Mouse (Mus musculus) inflammation-experienced regulatory T-cells (primary cell): ENCODE data around the gene Olfr714. TPM values are rescaled to one million over a fixed set of nuclear protein-coding genes. Genes with fewer than 3 reads are reported as not detected.

Experiments used
- polyA plus RNA-seq, 2 experiments: library from polyadenylated mRNA; unstranded; fragments of 100-300 nt; shearing (Covaris generic); gene quantifications; one replicate each; pipeline ENCODE4 v1.2.1; 2017

Olfr714 gene
- not detected for polyA plus RNA-seq

GRCm38 (mm10) chr7:107070681-107071080, at the start of gene Olfr714:
Gene Olfr714 (plus strand): TSS chr7:107070981.

GRCm38 (mm10) chr7:107030874-107031273, 39.9 kb upstream of the Olfr714 start, which contains the start of gene Olfr713:
Gene Olfr713 (plus strand): TSS chr7:107031174.

GRCm38 (mm10) chr7:107092920-107093319, 22.1 kb downstream of the Olfr714 start, which contains the start of gene Olfr17:
Gene Olfr17 (plus strand): TSS chr7:107093220.

GRCm38 (mm10) chr7:107110269-107110668, 39.5 kb downstream of the Olfr714 start, which contains the start of gene Olfr715b:
Gene Olfr715b (minus strand): TSS chr7:107110369.

Other genes starting within 250 kb of the Olfr714 start
- not detected for gene Olfr702, start 237.1 kb upstream of the Olfr714 start, polyA plus RNA-seq
- gene Olfr703, start 227.6 kb upstream of the Olfr714 start, polyA plus RNA-seq: not detected
- not detected for gene Olfr704, start 207.8 kb upstream of the Olfr714 start, polyA plus RNA-seq
- not detected for gene Olfr705, start 194.1 kb upstream of the Olfr714 start, polyA plus RNA-seq
- under 1 TPM in 1 of 2 experiments, not detected in 1; 0.19 TPM for gene Olfr706, start 182.8 kb upstream of the Olfr714 start, polyA plus RNA-seq
- under 1 TPM in 1 of 2 experiments, not detected in 1; 0.55 TPM for gene Olfr707, start 169.7 kb upstream of the Olfr714 start, polyA plus RNA-seq
- not detected for gene Olfr1532-ps1, start 163.0 kb upstream of the Olfr714 start, polyA plus RNA-seq
- under 1 TPM; 0.05 to 0.88 TPM for gene Olfr709-ps1, start 138.8 kb upstream of the Olfr714 start, polyA plus RNA-seq
- not detected for gene Olfr710, start 122.7 kb upstream of the Olfr714 start, polyA plus RNA-seq
- gene Olfr6, start 107.0 kb upstream of the Olfr714 start, polyA plus RNA-seq: under 1 TPM in 1 of 2 experiments, not detected in 1; 0.04 TPM
- not detected for gene Olfr711, start 95.5 kb upstream of the Olfr714 start, polyA plus RNA-seq
- under 1 TPM in 1 of 2 experiments, not detected in 1; 0.38 TPM for gene Olfr2, start 64.9 kb upstream of the Olfr714 start, polyA plus RNA-seq
- not detected for gene Olfr713, start 39.8 kb upstream of the Olfr714 start, polyA plus RNA-seq
- gene Olfr17, start 22.2 kb downstream of the Olfr714 start, polyA plus RNA-seq: under 1 TPM in 1 of 2 experiments, not detected in 1; 0.07 TPM
- under 1 TPM in 1 of 2 experiments, not detected in 1; 0.15 TPM for gene Olfr715b, start 39.4 kb downstream of the Olfr714 start, polyA plus RNA-seq
- gene Olfr715, start 60.1 kb downstream of the Olfr714 start, polyA plus RNA-seq: under 1 TPM; 0.06 to 0.18 TPM
- gene Olfr716, start 67.3 kb downstream of the Olfr714 start, polyA plus RNA-seq: 1 to 10 TPM in 1 of 2 experiments, not detected in 1; 1.4 TPM
- under 1 TPM; 0.11 to 0.44 TPM for gene Nlrp14, start 96.0 kb downstream of the Olfr714 start, polyA plus RNA-seq
- not detected for gene Rbmxl2, start 138.5 kb downstream of the Olfr714 start, polyA plus RNA-seq